In the genomic region with DNA sequence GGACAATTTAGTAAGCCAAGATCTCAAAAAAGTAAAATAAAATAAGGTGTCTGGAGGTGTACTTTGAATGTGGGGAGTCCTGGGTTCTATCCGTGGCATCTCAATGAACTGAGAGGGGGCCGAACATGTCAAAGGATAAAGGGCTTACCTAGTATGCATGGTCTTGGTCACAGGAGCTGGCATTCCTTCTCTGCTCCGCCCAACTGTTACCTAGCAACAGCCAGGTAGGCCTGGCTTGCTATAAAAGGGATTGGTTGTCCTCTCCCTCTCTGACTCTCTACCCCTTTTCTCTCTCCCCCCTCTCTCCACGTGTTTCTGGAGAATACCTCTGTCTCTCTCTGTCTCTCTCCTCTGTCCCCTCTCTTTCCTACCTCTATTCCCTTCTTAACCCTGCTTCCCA, we compare ENCODE assay signal across 7 mouse cellular contexts. TPM values are rescaled to one million over a fixed set of nuclear protein-coding genes. Genes with fewer than 3 reads are reported as not detected.
A peak's percentile ranks its signal among the peaks of the same experiment; 100 is the strongest.
DNase-seq lines count a peak whose midpoint lies in the region; ATAC-seq lines count a peak whose summit lies in the region.

No protein-coding gene starts in this region.

- H3K4me2 ChIP-seq in lung, embryonic 15.5 days = peak overlapping the region; percentile 89
- H3K4me2 ChIP-seq in embryonic facial prominence, embryonic 14.5 days (ENCODE audit: low read depth, low read length) = no peak overlapping the region
- H3K4me2 ChIP-seq in stomach, embryonic 15.5 days = peak overlapping the region; percentile 81; the same call in 1 of the 2 replicates

- H3K27me3 ChIP-seq in lung, embryonic 15.5 days = no peaks in the 10 kb centered on the region
- no peaks in the 10 kb centered on the region for H3K27me3 ChIP-seq in embryonic facial prominence, embryonic 14.5 days (replicated peaks; ENCODE audit: control insufficient read depth, insufficient read depth, low read length)
- H3K27me3 ChIP-seq in stomach, embryonic 15.5 days (replicated peaks) = no peaks in the 10 kb centered on the region

- H3K4me3 ChIP-seq in lung, embryonic 15.5 days = no peak overlapping the region
- no peak overlapping the region for H3K4me3 ChIP-seq in embryonic facial prominence, embryonic 14.5 days (ENCODE audit: low read depth, low read length)
- H3K4me3 ChIP-seq in stomach, embryonic 15.5 days (replicated peaks) = no peak overlapping the region

- H3K36me3 ChIP-seq in lung, embryonic 15.5 days = no peaks in the 10 kb centered on the region
- no peaks in the 10 kb centered on the region for H3K36me3 ChIP-seq in embryonic facial prominence, embryonic 14.5 days (ENCODE audit: control insufficient read depth, insufficient read depth, low read length)
- H3K36me3 ChIP-seq in stomach, embryonic 15.5 days = no peaks in the 10 kb centered on the region

- DNase-seq in lung, postnatal 14 days = no peak
- DNase-seq in embryonic facial prominence, embryonic 14.5 days (ENCODE audit: low spot score) = no peak
- peak; percentile 87 for DNase-seq in large intestine, adult 2 months (ENCODE audit: low read depth, low spot score)
- DNase-seq in layer of hippocampus, postnatal 10 days (ENCODE audit: low spot score in 2 of 2) = no peak

- 37% methylated on average over 4 of the region's 4 CpGs for WGBS in lung, embryonic 15.5 days
- 46% methylated on average over 4 of the region's 4 CpGs for WGBS in embryonic facial prominence, embryonic 14.5 days
- WGBS in large intestine, adult 2 months = 30% methylated on average over 4 of the region's 4 CpGs
- 41% methylated on average over 4 of the region's 4 CpGs for WGBS in stomach, embryonic 15.5 days

- no peak for ATAC-seq in lung, embryonic 15.5 days (ENCODE audit: borderline replicate concordance, extremely low read depth, low FRiP score, low TSS enrichment)
- no peak for ATAC-seq in embryonic facial prominence, embryonic 14.5 days (ENCODE audit: low read depth)
- no peak for ATAC-seq in stomach, embryonic 15.5 days (ENCODE audit: insufficient read depth, low FRiP score, low read depth)
- ATAC-seq in inflammation-experienced regulatory T-cells, adult 6 months = no peak

- peaks cover 62% of the 10 kb centered on the region for H3K4me1 ChIP-seq in lung, embryonic 15.5 days
- peaks cover 51% of the 10 kb centered on the region for H3K4me1 ChIP-seq in embryonic facial prominence, embryonic 14.5 days (ENCODE audit: control insufficient read depth, insufficient read depth, low read length)
- peaks cover 39% of the 10 kb centered on the region for H3K4me1 ChIP-seq in stomach, embryonic 15.5 days

- H3K9ac ChIP-seq in lung, embryonic 15.5 days = no peak overlapping the region
- H3K9ac ChIP-seq in embryonic facial prominence, embryonic 14.5 days (ENCODE audit: low read depth, low read length) = no peak overlapping the region
- no peak overlapping the region for H3K9ac ChIP-seq in stomach, embryonic 15.5 days

- H3K9me3 ChIP-seq in lung, embryonic 15.5 days = no peaks in the 10 kb centered on the region
- no peaks in the 10 kb centered on the region for H3K9me3 ChIP-seq in embryonic facial prominence, embryonic 14.5 days (ENCODE audit: control insufficient read depth, low read length)
- no peaks in the 10 kb centered on the region for H3K9me3 ChIP-seq in stomach, embryonic 15.5 days

- H3K27ac ChIP-seq in lung, embryonic 15.5 days = peak overlapping the region; percentile 99
- peak overlapping the region; percentile 97 for H3K27ac ChIP-seq in embryonic facial prominence, embryonic 14.5 days (replicated peaks; ENCODE audit: low read depth, low read length)
- H3K27ac ChIP-seq in stomach, embryonic 15.5 days = peak overlapping the region; percentile 96

RNA-seq across cellular contexts. Expression of gene Ier2, which starts 5.0 kb away (rescaled TPM):
- 91.2 and 92.0 TPM in 2 replicates for polyA plus RNA-seq in lung, embryonic 15.5 days (2015; fragmentation: Nextera tagmentation; extraction: Ambion mirVana)
- polyA plus RNA-seq in embryonic facial prominence, embryonic 14.5 days (2014; fragmentation: Nextera tagmentation; extraction: Ambion mirVana) = 45.9 and 50.3 TPM in 2 replicates
- polyA plus RNA-seq in large intestine, adult 2 months (2012; rRNA removed) = 28.1 and 39.5 TPM in 2 replicates
- polyA plus RNA-seq in stomach, embryonic 15.5 days (2015; fragmentation: Nextera tagmentation; extraction: Ambion mirVana) = 86.4 and 90.3 TPM in 2 replicates
- polyA plus RNA-seq in inflammation-experienced regulatory T-cells, adult 6 months (2017; shearing (Covaris generic)) = 10 to 100 TPM; 42.4 to 46.3 (median 45.8) TPM
- 10 to 100 TPM; 10.8 to 12.7 TPM for total RNA-seq in layer of hippocampus, postnatal 10 days (2021)

RNA-seq across cellular contexts. Expression of gene Trmt1, which starts 28.4 kb away (rescaled TPM):
- polyA plus RNA-seq in lung, embryonic 15.5 days (2015; fragmentation: Nextera tagmentation; extraction: Ambion mirVana) = 57.5 and 58.4 TPM in 2 replicates
- 55.8 and 73.2 TPM in 2 replicates for polyA plus RNA-seq in embryonic facial prominence, embryonic 14.5 days (2014; fragmentation: Nextera tagmentation; extraction: Ambion mirVana)
- polyA plus RNA-seq in large intestine, adult 2 months (2012; rRNA removed) = 58.1 and 68.2 TPM in 2 replicates
- 56.2 and 63.9 TPM in 2 replicates for polyA plus RNA-seq in stomach, embryonic 15.5 days (2015; fragmentation: Nextera tagmentation; extraction: Ambion mirVana)
- 10 to 100 TPM; 28.0 to 61.1 (median 55.5) TPM for polyA plus RNA-seq in inflammation-experienced regulatory T-cells, adult 6 months (2017; shearing (Covaris generic))
- 100 to 1,000 TPM in 1 of 2 experiments, 10 to 100 TPM in 1; 99.8 to 105 TPM for total RNA-seq in layer of hippocampus, postnatal 10 days (2021)

RNA-seq across cellular contexts. Expression of gene Nacc1, which starts 30.0 kb away (rescaled TPM):
- polyA plus RNA-seq in lung, embryonic 15.5 days (2015; fragmentation: Nextera tagmentation; extraction: Ambion mirVana) = 20.2 and 21.6 TPM in 2 replicates
- 19.7 and 20.1 TPM in 2 replicates for polyA plus RNA-seq in embryonic facial prominence, embryonic 14.5 days (2014; fragmentation: Nextera tagmentation; extraction: Ambion mirVana)
- polyA plus RNA-seq in large intestine, adult 2 months (2012; rRNA removed) = 71.5 and 96.6 TPM in 2 replicates
- polyA plus RNA-seq in stomach, embryonic 15.5 days (2015; fragmentation: Nextera tagmentation; extraction: Ambion mirVana) = 15.8 and 17.4 TPM in 2 replicates
- polyA plus RNA-seq in inflammation-experienced regulatory T-cells, adult 6 months (2017; shearing (Covaris generic)) = 1 to 10 TPM; 9.2 to 9.5 (median 9.4) TPM
- total RNA-seq in layer of hippocampus, postnatal 10 days (2021) = 10 to 100 TPM; 73.7 to 75.3 TPM

RNA-seq across cellular contexts. Expression of gene Lyl1, which starts 43.6 kb away (rescaled TPM):
- 11.9 and 12.1 TPM in 2 replicates for polyA plus RNA-seq in lung, embryonic 15.5 days (2015; fragmentation: Nextera tagmentation; extraction: Ambion mirVana)
- 5.8 and 6.8 TPM in 2 replicates for polyA plus RNA-seq in embryonic facial prominence, embryonic 14.5 days (2014; fragmentation: Nextera tagmentation; extraction: Ambion mirVana)
- 6.6 and 7.1 TPM in 2 replicates for polyA plus RNA-seq in large intestine, adult 2 months (2012; rRNA removed)
- 7.1 and 9.7 TPM in 2 replicates for polyA plus RNA-seq in stomach, embryonic 15.5 days (2015; fragmentation: Nextera tagmentation; extraction: Ambion mirVana)
- 1 to 10 TPM in 2 of 3 experiments, under 1 TPM in 1; 0.20 to 2.7 (median 1.3) TPM for polyA plus RNA-seq in inflammation-experienced regulatory T-cells, adult 6 months (2017; shearing (Covaris generic))
- 1 to 10 TPM; 4.0 to 5.4 TPM for total RNA-seq in layer of hippocampus, postnatal 10 days (2021)
